Mouse (Mus musculus) gonadal fat pad, adult 2 months (tissue): ENCODE results near the gene Krt28. TPM values are rescaled to one million over a fixed set of nuclear protein-coding genes. Genes with fewer than 3 reads are reported as not detected.

Experiments
- DNase-seq: peaks from one replicate; pipeline ENCODE4 v3.0.0-alpha.2; 2012; ENCODE audit warnings: low read depth
- polyA plus RNA-seq: library from polyadenylated mRNA; depleted of rRNA; stranded (reverse); fragments of >200 nt; gene quantifications from 2 replicates; pipeline ENCODE4 v1.2.3, GENCODE M21; 2012; rRNA removed

The Krt28 gene
- polyA plus RNA-seq, result not detected in 2 replicates

- no peak for DNase-seq
Measured at GRCm38 (mm10) chr11:99374803-99375202, at the start of gene Krt28. Krt28 (minus strand) TSS chr11:99374903.

DNA sequence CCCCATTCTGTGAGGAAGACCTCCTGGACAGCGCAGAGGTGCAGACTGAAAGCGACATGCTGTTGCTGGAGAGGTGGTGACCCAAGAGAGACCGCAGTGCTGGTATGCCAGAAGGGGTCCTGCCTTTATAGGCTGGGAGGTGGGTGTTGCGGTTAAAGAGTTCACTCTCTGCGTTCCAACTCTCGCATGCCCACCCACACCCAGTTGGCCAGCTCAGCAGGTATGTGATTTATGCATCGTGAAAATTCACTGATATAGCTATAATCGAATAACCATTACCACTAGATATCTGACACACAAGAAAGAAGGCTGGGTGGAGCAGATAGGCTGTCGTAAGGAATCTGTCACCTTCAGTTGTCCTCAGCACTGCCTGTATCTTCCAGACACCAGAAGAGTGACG lies 47.5 kb upstream of the Krt28 start, which contains the start of gene Krt12:
Gene Krt12 (minus strand): TSS at position 101 of the 400 bp plus-strand sequence.
- no peak for DNase-seq

DNA sequence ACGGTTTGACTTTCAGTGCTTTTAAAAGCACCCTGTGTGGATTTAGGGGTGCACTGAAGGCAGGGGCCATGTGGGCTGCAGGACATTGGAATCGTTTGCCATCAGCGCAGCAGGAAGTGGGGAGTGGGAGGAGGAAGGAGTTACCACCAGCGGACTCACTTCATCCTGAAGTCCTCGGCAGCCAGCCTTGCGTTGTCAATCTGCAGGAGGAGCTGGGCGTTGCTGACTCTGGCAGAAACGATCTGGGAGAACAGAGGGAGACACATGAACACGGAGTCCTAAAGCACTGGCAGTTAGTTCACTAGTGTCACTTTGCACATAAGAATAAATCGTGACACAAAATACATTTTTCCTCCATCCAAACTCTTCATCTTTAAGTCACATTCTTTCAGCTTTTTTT lies 45.9 kb upstream of the Krt28 start:
- DNase-seq, result no peak

DNA sequence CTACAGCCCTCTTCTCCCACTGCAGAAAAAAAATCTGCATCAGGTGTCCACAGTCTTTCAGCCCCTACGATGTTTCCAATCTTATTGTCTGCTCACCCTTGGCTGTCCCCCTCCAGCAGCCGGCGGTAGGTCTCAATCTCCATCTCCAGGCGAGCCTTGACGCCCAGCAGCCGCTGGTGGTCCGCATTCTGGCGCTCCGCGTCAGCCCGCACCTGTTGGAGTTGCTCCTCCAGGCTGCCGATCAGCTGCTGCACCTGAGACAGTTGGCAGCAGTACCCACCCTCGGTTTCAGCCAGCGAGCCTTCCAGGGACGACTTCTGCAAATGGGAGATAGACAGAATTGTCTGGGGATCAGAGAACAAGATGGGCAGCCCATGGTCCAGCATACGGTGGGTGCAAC lies 43.1 kb upstream of the Krt28 start:
- DNase-seq, result no peak

GRCm38 (mm10) chr11:99416902-99417301 lies 42.2 kb upstream of the Krt28 start:
- no peak for DNase-seq

DNA sequence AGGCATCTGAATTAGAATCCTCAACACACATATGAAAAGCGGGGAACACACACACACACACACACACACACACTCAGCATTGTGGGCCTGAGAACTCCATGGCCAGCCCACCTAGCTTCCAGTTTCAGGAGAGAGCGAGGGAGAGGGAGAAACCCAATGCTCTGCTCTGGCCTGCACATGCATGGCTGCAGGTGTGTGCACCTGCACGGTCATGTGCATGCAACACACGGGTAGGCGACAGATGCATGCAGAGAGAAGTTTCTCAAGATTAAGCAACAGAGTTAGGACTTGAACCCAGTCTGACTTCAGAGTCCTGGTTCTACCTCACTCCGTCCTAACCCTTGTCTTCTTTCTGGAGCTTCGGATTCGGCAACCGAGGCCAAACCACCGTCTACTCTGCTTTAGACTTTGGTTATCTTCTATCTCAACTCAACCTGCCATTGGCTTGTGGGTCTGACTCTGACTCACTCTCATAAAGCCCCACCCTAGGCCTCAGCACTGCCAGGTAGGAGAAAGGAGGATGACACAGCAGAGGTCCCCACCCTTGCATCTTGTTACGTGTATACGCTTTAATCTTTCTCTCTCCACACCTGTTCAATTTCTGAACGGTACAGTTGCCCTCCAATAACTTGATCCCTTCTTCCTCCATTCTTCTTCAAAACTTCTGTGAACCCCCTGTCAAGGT lies 39.9 kb upstream of the Krt28 start:
- no peak for DNase-seq

DNA sequence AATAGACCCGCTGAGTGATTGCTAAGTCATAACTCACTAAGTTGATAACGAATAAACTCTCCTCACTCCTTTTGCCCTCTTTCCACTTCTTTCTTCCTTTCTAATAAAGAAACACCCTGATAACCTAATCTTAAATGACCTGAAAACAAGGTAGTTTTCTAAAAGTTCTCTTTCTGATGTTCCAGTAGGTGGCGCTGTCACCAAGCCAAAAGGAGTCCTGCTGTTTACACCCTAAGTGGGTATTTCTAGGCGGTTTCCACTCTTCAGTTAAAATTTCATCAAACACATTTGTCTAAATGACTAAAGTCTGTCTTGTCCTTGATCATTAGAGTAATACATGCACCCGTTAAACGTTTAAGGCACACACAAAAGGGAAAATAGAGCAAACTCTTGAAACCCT lies 38.5 kb upstream of the Krt28 start:
- DNase-seq, result no peak

GRCm38 (mm10) chr11:99406186-99406585 lies 31.5 kb upstream of the Krt28 start:
- DNase-seq, result no peak

DNA sequence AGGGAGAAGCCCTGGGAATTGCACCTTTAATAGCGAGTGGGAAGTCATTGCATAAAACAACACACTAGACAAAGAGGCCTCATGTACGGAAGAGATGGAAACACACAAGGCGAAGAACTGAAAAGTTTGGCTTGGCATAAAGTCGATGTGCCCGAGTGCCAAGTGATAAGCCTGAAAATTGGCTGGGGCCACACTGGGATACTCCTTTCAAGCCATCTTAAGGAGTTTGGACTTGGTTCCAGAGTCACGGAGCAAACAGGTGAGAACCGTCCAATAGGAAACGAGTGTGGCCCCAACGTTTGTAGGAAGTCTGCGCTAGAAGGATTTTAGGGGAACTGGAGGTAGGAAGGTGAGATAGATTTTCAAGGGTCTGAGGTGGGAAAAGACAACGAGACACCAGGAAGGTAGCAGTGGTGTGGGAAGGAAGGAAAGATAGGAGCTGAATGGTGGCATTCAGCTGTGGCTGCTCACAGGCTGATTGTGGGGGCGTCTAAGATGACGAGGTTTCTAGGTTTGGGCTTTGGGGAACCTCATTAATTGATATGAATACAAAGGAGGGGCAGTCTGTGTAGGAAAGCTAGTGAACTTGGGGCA lies 25.4 kb upstream of the Krt28 start:
- DNase-seq, result no peak

DNA sequence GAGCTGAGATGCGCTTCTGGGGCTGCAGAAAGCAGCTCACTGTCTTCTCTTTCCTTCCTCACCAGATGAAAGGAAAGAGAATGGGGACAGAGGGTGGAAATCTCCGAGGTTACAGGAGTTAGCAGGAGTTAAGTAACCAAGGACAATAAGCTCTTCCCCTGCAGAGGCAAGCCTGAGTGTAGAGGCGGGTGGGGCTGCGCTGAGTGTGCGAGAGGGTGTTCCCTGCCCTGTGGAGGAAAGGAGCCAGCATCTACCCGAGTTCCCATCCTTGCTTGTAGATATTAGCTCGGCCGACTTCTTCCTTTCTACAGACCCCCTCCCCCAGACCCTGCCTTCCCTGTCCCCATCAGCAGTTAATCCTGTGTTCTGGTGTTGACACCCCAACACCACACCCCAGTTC lies 24.1 kb upstream of the Krt28 start:
- DNase-seq, result no peak

DNA sequence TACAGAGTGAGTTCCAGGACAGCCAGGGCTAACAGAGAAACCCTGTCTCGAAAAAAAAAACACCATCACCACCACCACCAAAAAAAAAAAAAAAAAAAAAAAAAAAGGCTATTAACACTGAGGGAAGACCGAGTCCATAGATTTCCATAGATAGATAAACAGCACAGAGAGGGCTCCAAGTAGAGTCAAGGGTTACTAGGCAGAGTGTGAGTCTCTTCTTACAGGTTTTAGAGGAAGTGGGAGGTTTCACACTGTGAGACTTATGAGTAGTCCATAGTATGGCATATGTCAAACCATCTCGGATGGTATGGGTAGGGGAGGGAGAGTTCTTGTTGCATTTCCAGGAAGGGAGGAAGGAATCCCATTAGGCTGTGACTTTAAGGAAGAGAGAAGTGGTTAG lies 23.4 kb upstream of the Krt28 start:
- no peak for DNase-seq

- no peak for DNase-seq
Measured at GRCm38 (mm10) chr11:99396661-99397060, 22.0 kb upstream of the Krt28 start.

DNA sequence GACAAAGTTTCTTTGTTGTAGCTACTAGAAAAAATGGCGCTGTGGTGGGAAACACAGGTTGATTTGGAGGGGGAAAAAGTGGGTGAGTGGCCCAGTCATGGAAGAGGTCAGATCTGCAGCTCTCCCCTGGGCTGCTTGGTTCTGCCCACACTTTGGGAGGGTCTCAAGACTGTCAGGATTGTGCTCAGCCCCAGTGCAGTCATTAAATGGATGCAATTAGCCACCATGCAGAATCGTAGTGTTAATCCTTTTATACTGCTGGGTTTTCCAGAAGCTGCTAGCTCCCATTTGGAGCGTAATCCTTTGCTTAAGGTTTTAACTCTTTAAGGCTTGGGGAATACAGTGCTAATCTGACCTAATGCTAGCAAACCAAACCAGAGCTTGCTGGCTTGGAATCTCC lies 21.3 kb upstream of the Krt28 start:
- DNase-seq, result no peak

DNA sequence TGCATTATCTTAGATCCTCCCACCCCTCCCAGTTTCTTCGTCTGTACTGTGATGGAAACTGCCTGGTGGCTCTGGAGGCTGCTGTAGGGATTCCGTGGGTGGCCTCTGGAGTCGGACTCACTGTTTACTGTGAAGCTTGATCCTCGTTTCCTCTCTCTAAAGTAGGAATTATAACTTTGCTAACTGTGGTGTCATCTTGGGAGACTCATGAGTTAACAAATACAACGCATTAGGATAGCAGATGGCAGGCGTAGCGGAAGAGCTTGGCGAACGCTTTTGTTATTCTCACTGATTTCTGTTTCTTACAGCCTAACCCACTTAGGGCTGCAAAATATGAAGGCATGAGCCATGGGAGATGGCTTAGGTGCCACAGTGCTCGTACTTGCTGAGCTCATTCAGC lies 17.8 kb upstream of the Krt28 start:
- DNase-seq, result no peak

- DNase-seq, result no peak
Measured at GRCm38 (mm10) chr11:99391375-99391774, 16.7 kb upstream of the Krt28 start.

DNA sequence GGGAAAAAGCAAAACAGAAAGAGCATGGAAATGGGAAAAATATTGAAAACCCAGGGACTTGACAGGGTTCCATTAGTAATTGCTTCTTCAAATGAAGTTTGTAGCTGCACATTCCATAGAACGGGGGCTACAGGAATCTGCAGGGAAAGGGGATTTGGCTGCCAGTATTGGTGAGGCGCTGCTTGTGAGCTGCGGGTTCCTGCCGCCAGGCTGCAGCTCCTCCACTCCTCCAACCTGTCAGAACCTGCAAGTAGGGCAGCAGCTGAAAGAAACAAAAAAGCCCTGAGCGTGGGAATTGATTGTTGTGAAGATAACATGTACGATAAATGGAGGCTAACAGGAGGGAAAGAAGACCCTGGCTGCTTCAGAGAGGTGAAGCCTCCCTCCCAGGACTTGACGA lies 16.2 kb upstream of the Krt28 start:
- DNase-seq, result peak; percentile 31

- no peak for DNase-seq
Measured at GRCm38 (mm10) chr11:99389264-99389663, 14.6 kb upstream of the Krt28 start, which contains the start of gene Krt10. Krt10 (minus strand) TSS chr11:99389364.

DNA sequence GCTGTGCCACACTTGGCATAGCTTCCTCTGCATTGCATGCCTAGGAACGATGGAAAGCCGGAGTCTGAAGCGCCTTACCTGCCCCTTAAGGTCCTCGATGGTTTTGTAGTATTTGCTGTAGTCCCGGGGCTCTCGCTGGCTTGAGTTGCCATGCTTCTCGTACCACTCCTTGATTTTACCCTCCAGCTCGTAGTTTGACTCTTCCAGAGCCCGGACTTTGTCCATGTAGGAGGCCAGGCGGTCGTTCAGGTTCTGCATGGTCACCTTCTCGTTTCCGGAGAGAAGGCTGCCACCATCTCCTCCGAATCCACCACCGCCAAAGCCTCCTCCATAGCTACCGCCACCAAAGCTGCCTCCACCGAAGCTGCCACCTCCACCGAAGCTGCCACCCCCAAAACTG lies 14.0 kb upstream of the Krt28 start:
- no peak for DNase-seq

DNA sequence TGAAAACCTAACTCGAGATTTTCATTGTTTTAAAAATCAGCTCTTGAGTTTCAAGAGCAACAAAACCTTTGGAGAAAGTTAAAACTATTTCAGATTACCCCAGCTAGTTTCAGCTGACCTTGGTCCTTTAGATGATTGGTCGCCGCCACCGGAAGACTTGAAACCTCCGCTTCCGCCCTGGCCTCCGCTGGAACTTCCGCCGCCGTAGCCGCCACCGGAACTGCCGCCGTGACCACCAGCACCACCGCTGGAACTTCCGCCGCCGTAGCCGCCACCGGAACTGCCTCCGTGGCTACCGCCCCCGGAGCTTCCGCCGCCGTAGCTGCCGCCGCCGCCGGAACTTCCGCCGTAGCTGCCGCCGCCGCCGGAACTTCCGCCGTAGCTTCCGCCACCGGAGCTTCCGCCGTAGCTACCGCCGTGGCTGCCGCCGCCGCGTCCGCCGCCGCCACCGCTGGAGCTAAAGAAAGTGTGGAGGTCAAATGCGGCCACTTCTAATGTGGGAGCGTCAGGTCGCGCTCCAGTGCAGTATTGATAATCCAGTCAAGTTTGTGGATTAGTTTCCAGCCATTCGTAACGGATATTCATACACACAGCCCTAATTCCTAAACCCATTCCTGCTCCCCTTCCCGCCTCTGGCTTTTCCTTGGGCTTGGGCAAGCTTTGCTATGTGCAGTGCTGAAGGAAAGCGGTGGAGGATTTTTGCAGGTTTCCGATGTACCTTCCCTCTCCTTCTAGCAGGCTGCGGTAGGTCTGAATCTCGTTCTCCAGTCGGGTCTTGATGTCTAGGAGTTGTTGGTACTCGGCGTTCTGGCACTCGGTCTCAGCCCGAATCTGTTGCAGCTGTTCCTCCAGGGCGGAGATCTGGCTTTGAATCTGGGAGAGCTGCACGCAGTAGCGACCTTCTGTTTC lies 11.4 kb upstream of the Krt28 start:
- no peak for DNase-seq

- no peak for DNase-seq
Measured at GRCm38 (mm10) chr11:99379568-99379967, 4.9 kb upstream of the Krt28 start.

- DNase-seq, result no peak
Measured at GRCm38 (mm10) chr11:99369853-99370451, 4.8 kb downstream of the Krt28 start.

DNA sequence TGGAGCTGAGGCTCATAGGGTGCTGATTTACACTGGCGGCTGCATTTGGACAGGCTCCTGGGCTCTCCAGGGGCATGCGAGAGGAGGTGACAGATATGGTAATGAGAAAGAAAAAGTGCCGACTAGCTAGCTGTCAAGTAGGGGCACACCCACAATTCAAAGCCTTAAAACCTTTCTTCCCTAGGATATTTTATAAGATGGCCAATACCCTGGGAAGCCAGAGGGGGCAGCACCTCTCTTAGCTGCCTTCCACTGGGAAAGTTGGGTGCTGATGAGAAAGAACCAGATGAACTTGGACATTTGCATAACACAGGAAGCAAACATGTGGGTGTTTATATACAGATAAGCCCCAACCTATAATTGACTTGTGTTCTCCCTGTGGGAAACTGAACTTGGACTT lies 5.5 kb downstream of the Krt28 start:
- DNase-seq, result no peak
